Comparison of ENCODE assay signal across 8 mouse cellular contexts in genomic region chr1:176075409-176075808, GRCm38 (mm10).
DNase-seq lines count a peak whose midpoint lies in the region; ATAC-seq and TF ChIP-seq lines count a peak whose summit lies in the region.

No protein-coding gene starts in this region.

- TF ChIP-seq CTCF in brain, embryonic 14.5 days (IDR thresholded peaks at IDR 0.05; ENCODE audit: borderline replicate concordance, extremely low read depth, insufficient read depth, insufficient read length) = no peak
- TF ChIP-seq CTCF in hindbrain, postnatal 0 days (IDR thresholded peaks at IDR 0.05; ENCODE audit: low read depth) = no peak

- no peak overlapping the region for H3K4me2 ChIP-seq in neural tube, embryonic 12.5 days (replicated peaks)
- no peak overlapping the region for H3K4me2 ChIP-seq in hindbrain, postnatal 0 days (ENCODE audit: low read depth, low read length)

- peak; percentile 82; the same call in 1 of the 2 replicates for ATAC-seq in neural tube, embryonic 12.5 days (ENCODE audit: low FRiP score, low read depth)
- ATAC-seq in hindbrain, postnatal 0 days = peak; percentile 74

- no peak overlapping the region for H3K9ac ChIP-seq in neural tube, embryonic 12.5 days
- H3K9ac ChIP-seq in hindbrain, postnatal 0 days (replicated peaks; ENCODE audit: low read length) = no peak overlapping the region

- DNase-seq in neural tube, embryonic 10.5 days (ENCODE audit: extremely low spot score, low spot score) = no peak
- peak; percentile 90 for DNase-seq in brain, embryonic 14.5 days (ENCODE audit: low read depth)
- DNase-seq in gastrocnemius, adult 18-20 months (ENCODE audit: low spot score) = peak; percentile 46
- peak; percentile 74 for DNase-seq in hindbrain, postnatal 0 days (ENCODE audit: low spot score)
- peak; percentile 65 for DNase-seq in lung, postnatal 10 days
- DNase-seq in urinary bladder, adult 2 months (ENCODE audit: low spot score) = no peak
- no peak for DNase-seq in right cerebral cortex, adult 18-20 months

- H3K4me1 ChIP-seq in neural tube, embryonic 12.5 days = peaks cover 4% of the 10 kb centered on the region; the same call in 1 of the 2 replicates
- peaks cover 3% of the 10 kb centered on the region; the same call in 1 of the 2 replicates for H3K4me1 ChIP-seq in hindbrain, postnatal 0 days (ENCODE audit: insufficient read depth, low read length)

- H3K4me3 ChIP-seq in neural tube, embryonic 12.5 days = no peak overlapping the region
- H3K4me3 ChIP-seq in hindbrain, postnatal 0 days (ENCODE audit: low read length) = no peak overlapping the region

- WGBS in neural tube, embryonic 12.5 days = 53% methylated on average over 1 of the region's 1 CpGs
- 21% methylated on average over 1 of the region's 1 CpGs for WGBS in hindbrain, postnatal 0 days

- H3K9me3 ChIP-seq in neural tube, embryonic 12.5 days = no peaks in the 10 kb centered on the region
- H3K9me3 ChIP-seq in hindbrain, postnatal 0 days (ENCODE audit: low read length) = no peaks in the 10 kb centered on the region

- H3K27ac ChIP-seq in neural tube, embryonic 12.5 days = no peak overlapping the region
- no peak overlapping the region for H3K27ac ChIP-seq in hindbrain, postnatal 0 days

- H3K36me3 ChIP-seq in neural tube, embryonic 12.5 days = no peaks in the 10 kb centered on the region
- no peaks in the 10 kb centered on the region for H3K36me3 ChIP-seq in hindbrain, postnatal 0 days (ENCODE audit: insufficient read depth, low read length)

- H3K27me3 ChIP-seq in neural tube, embryonic 12.5 days (replicated peaks) = no peaks in the 10 kb centered on the region
- no peaks in the 10 kb centered on the region for H3K27me3 ChIP-seq in hindbrain, postnatal 0 days (ENCODE audit: insufficient read depth, low read length)

- no peak for TF ChIP-seq POLR2A in brain, embryonic 14.5 days (IDR thresholded peaks at IDR 0.05; ENCODE audit: borderline replicate concordance, extremely low read depth, insufficient read depth, insufficient read length, poor library complexity, severe bottlenecking)

Comparison
In these comparisons a context has a peak if more than half of its experiments do, and no peak if none do; other contexts are left out.
1. DNase-seq: peak in brain, embryonic 14.5 days (single experiment), gastrocnemius, adult 18-20 months (single experiment), hindbrain, postnatal 0 days (single experiment) and lung, postnatal 10 days (single experiment); none in neural tube, embryonic 10.5 days (single experiment), urinary bladder, adult 2 months (single experiment) and right cerebral cortex, adult 18-20 months (single experiment).